Mouse (Mus musculus) gonadal fat pad, adult 2 months (tissue): ENCODE measurements around the gene Mef2d. TPM values are rescaled to one million over a fixed set of nuclear protein-coding genes. Genes with fewer than 3 reads are reported as not detected.

Source experiments
- DNase-seq: peaks from one replicate; pipeline ENCODE4 v3.0.0-alpha.2; 2012; ENCODE audit warnings: low read depth
- polyA plus RNA-seq: library from polyadenylated mRNA; depleted of rRNA; stranded (reverse); fragments of >200 nt; gene quantifications from 2 replicates; pipeline ENCODE4 v1.2.3, GENCODE M21; 2012; rRNA removed

Gene Mef2d
- polyA plus RNA-seq, 1 experiment: 39.5 TPM

DNA sequence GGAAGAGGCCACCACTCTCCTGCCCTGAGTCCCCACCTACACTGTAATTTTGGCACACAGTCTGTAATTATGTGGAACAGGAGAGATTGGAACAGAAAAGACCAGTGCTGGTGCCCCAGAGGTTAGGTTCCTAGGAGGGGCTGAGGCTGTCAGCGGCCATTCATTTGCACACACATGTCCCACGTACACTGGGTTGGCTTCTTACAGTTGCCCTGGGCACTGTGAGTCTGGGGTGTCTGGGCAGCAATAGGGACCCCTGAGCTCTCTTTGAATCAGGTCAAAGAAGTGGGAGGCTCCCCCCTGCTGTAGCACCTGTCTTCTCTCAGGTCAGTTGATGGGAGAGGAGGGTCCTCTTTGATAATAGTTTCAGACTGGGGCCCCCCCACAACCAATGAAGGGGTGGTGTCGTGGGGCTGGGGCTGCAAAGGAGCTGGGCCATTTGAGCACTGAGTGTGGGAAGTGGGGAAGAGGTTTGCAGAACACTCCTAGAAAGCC is 66.1 kb downstream of the Mef2d start:
- no peak for DNase-seq

GRCm38 (mm10) chr3:88209306-88209705 is 67.1 kb downstream of the Mef2d start:
- no peak for DNase-seq

DNA sequence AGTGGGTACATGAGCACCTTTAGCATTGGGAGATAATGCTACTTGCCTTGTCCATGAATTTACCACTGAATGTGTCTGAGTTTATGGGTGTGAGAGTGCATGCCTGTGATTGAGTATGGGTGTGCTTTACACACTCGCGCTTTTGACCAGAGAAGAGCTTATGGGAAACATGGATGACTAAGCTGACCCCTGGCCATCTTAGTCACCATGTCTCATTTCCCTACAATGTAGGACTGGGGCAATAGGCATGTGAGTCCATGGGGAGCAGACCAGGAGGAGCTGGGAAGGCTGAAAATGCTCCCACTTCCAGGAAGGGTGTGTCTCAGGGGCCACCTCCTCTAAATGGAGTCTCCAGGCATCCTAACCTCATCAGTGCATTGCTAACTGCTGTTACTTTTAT is 67.9 kb downstream of the Mef2d start:
- no peak for DNase-seq

- no peak for DNase-seq
Observed at GRCm38 (mm10) chr3:88210918-88211317, 68.7 kb downstream of the Mef2d start.

DNA sequence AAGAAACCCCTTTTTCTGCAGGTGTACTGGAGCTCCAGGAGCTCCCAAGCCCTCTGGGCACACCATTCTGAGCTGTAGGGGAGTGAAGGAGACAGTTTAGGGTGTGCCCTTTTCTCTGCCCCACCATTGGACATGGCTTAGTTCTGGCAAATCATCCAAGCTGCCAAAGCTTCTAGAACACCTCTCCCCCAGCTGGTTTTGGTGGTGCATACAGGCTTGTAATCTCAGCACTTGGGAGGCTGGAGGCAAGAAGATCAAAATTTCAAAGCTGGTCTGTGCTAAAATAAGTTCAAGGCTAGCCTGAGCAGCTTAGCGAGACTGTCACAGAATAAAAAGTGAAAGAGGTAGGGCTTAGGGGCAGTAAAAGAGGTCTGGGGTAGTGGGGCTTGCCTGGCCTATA is 70.2 kb downstream of the Mef2d start:
- DNase-seq: no peak

GRCm38 (mm10) chr3:88213019-88213418 is 70.8 kb downstream of the Mef2d start:
- DNase-seq: no peak

DNA sequence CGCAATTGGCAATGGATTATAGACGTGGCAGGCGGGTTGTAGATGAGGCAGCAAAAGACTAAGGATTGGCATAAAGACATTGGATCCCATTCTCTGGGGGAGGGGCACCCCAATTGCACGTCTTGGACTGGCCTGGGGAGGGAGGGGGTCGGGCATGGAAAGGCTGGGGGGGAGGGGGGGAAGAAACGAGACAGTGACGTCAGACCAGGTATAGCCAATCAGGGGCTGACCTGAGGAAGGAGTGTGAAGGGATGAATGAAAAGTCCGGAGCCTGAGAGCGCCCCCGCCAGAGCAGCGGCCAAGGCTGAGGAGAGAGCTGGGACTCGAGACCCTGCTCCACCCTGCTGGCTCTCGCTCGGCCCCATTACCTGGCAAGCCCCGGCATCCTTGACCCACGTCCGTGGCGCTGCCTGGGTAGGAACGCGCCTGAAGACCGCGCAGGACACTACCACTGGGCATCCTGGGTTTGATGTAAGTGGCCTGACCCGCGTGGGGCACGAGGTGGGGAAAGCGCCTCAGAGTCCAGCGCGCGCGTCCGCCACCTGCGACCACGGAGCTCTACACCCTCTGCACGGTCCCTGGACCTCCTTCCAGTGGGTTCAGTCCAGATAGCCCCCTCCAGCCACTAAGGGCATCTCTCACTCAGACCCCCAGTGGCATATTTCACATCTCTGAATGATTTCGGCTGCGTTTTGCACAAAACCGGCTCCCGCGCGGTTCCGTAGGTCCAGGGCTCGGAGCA is 72.2 kb downstream of the Mef2d start:
- DNase-seq: no peak

DNA sequence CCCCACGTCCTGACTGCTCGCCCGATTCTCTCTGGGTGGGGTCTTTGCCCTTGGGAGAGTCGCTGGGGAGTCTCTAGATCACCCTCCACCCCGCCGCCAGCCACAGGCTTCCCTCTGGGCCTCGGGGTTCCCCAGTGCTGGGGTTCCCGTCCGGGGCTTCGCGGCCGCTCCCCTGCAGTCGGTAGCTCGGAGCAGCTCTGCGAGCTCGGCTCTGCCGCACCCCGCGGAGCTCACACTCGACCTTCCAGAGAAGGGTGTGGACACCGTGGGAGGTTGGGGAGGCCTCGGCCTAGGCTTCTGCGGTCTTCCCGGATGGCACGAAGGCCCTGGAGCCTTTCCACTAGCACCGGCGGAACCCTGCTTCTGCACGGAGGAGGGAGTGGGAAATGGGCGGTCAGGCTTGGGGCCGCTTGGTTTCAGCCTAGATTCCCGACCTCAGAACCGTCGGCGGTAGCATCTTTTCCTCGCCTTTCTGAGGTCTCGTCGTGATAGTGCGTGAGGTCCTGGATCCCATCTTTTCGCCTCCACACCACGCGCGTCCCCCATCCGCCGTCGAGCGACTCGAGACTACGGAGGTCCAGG is 72.9 kb downstream of the Mef2d start:
- DNase-seq: no peak

- DNase-seq: no peak
Observed at GRCm38 (mm10) chr3:88215553-88216004, 73.4 kb downstream of the Mef2d start.

DNA sequence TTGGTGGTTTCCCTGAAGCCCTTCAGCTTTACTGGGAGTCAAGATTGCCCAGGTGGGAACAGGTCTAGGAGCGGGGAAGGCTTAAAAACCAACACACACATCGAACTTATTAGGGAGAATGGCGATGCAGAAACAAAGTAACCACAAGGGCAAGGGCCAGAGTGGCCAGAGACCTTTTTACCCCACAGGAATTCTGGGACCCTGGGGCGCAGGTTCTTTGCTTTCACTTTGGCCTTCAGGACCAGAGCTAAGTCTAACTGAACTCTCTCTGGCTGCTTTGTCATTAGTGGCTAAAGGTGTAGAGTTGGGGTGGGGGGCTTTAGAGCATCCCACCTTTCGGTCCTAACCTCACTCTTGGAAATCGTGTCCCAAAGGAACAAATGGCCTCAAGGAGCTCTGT is 73.9 kb downstream of the Mef2d start:
- DNase-seq: no peak

GRCm38 (mm10) chr3:88216534-88217326 is 74.6 kb downstream of the Mef2d start:
- no peak for DNase-seq

DNA sequence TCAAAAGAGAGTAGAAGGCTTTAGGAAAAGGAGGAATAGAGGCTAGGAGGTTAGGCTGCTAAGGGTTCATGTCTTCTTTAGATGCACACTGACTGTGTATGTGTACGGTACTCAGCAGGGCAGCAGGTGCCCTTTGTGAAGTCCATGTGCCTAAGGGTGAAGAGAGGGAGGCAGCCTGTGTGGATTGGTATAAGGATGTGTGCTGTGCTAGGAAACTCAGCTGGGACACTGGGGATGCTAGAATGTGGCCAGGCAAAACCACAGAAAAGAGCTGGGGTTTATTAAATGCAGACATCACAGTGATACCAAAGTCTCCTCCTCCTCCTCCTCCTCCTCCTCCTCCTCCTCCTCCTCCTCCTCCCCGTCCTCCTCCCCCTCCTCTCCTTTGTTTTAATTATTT is 75.5 kb downstream of the Mef2d start:
- no peak for DNase-seq

DNA sequence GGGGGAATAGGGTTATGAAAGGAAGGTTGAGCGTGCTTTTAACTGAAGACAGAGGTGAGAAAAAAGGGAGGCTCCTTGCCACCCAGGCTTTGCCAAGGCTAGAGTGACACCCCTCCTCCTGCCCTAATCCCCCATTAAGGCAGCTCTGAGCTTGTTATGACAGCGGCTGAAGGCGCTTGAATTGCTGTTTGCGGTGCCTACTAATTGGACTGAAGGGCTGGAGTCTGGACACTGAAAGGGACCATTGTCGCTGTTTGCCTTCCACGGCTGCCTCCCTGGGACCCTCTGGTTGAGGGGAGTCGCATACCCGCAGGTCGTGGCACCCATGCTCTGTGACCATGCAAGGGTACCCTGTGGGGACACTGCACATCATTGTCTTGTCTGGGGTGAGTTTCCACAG is 77.8 kb downstream of the Mef2d start:
- DNase-seq: no peak

DNA sequence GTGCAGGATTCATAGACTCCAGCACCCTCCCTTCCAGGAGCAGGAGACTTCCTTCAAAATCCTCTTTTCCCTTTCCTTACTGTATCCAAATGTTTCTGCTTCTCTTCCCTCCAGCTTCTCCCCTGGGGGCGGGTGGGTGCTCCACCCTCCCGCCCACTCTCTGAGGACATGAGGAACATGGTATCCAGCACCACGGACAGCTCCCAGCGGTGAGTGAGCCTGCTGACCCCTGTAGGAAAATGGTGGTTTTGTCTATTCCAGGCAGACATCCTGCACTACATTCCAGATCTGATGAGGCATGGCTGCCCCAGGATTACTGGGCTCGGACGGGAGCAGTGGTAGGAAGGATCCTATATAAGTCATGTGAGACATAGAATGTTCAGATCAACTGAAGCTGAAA is 78.7 kb downstream of the Mef2d start:
- DNase-seq: no peak

Other genes with a start within 250 kb of the Mef2d start
- gene Hdgf, start 236.1 kb upstream of the Mef2d start, polyA plus RNA-seq: 78.3 and 87.9 TPM in 2 replicates
- gene Mrpl24, start 222.9 kb upstream of the Mef2d start, polyA plus RNA-seq: 51.0 and 51.8 TPM in 2 replicates
- 11.0 and 11.4 TPM in 2 replicates for gene Isg20l2, start 212.1 kb upstream of the Mef2d start, polyA plus RNA-seq
- 19.9 and 27.5 TPM in 2 replicates for gene Rrnad1, start 211.7 kb upstream of the Mef2d start, polyA plus RNA-seq
- 5.6 and 12.0 TPM in 2 replicates for gene Crabp2, start 193.7 kb upstream of the Mef2d start, polyA plus RNA-seq
- gene Nes, start 171.3 kb upstream of the Mef2d start, polyA plus RNA-seq: 5.0 and 6.1 TPM in 2 replicates
- gene Bcan, start 142.1 kb upstream of the Mef2d start, polyA plus RNA-seq: 0.08 TPM in 1 of 2 replicates, not detected in the other
- gene Hapln2, start 114.8 kb upstream of the Mef2d start, polyA plus RNA-seq: not detected in 2 replicates
- gene Gpatch4, start 99.3 kb upstream of the Mef2d start, polyA plus RNA-seq: 5.7 and 6.3 TPM in 2 replicates
- 98.6 and 109 TPM in 2 replicates for gene Naxe, start 83.9 kb upstream of the Mef2d start, polyA plus RNA-seq
- 0.88 and 1.5 TPM in 2 replicates for gene Ttc24, start 64.1 kb upstream of the Mef2d start, polyA plus RNA-seq
- 1.7 and 2.0 TPM in 2 replicates for gene Iqgap3, start 60.4 kb upstream of the Mef2d start, polyA plus RNA-seq
- gene Rhbg, start 112.3 kb downstream of the Mef2d start, polyA plus RNA-seq: 33.0 TPM in 2 replicates
- 0.09 and 0.10 TPM in 2 replicates for gene Gm38392, start 144.8 kb downstream of the Mef2d start, polyA plus RNA-seq
- gene Tsacc, start 154.6 kb downstream of the Mef2d start, polyA plus RNA-seq: 9.8 and 10.7 TPM in 2 replicates
- gene Cct3, start 154.7 kb downstream of the Mef2d start, polyA plus RNA-seq: 103 and 134 TPM in 2 replicates
- 255 and 271 TPM in 2 replicates for gene Glmp, start 182.7 kb downstream of the Mef2d start, polyA plus RNA-seq
- gene Tmem79, start 193.8 kb downstream of the Mef2d start, polyA plus RNA-seq: 17.8 and 19.6 TPM in 2 replicates
- 50.4 and 64.5 TPM in 2 replicates for gene Smg5, start 193.9 kb downstream of the Mef2d start, polyA plus RNA-seq
- gene Paqr6, start 222.2 kb downstream of the Mef2d start, polyA plus RNA-seq: 11.8 and 14.2 TPM in 2 replicates
- 214 and 266 TPM in 2 replicates for gene Bglap3, start 230.4 kb downstream of the Mef2d start, polyA plus RNA-seq
- gene Bglap2, start 236.3 kb downstream of the Mef2d start, polyA plus RNA-seq: 0.39 TPM in 1 of 2 replicates, not detected in the other
- gene Bglap, start 242.1 kb downstream of the Mef2d start, polyA plus RNA-seq: not detected in 2 replicates